Mouse (Mus musculus): ENCODE results near the gene Sh3bgr. TPM values are rescaled to one million over a fixed set of nuclear protein-coding genes. Genes with fewer than 3 reads are reported as not detected.

Sh3bgr gene
- 1 to 10 TPM; 2.0 to 2.1 TPM for total RNA-seq (2021)

DNA sequence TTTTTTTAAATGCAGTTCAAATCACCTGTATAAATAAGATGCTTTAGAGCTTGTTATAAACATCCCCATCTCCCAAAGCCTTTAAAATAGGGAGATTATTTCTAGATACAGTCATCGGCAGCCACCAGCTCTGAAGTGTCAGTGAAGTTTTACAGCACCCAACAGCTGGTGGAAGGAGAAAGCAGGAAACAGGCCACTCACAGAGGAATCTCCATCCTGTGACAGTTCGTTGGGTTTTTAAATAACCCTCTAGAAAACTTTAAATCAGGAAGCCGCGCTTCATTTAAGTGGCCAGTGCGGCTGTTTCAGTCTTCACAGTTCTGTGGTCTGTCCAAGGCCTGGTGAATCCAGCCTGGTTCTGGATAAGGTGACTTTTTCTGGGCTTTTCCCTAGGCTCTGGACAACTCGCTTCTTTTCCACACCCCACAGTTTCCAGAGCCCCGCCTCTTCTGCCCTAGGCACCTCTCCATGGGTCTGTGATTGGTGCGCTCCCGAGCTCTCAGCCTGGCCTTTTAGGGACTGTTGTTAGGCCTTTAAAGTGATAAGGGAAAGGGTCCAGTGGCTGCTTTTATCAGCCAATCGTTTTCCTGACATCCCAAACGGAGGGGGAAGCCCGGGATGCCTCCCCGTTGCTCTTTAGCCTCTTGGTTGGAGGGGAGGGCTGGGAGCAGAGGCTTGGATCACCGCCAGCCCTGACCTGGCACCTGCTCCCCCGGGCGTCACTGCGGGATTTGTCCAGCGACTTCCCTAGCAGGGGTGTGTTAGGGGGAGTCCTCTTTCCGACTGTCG lies at the start of gene Sh3bgr:
Gene Sh3bgr (plus strand): TSS at position 538 of the 789 bp plus-strand sequence.
- DNase-seq (ENCODE audit: extremely low spot score in 1 of 2, low spot score in 2 of 2) = peak in 1 of 2 experiments; percentile 69
- intact Hi-C loops (cut with DNase I) = no loop called here

DNA sequence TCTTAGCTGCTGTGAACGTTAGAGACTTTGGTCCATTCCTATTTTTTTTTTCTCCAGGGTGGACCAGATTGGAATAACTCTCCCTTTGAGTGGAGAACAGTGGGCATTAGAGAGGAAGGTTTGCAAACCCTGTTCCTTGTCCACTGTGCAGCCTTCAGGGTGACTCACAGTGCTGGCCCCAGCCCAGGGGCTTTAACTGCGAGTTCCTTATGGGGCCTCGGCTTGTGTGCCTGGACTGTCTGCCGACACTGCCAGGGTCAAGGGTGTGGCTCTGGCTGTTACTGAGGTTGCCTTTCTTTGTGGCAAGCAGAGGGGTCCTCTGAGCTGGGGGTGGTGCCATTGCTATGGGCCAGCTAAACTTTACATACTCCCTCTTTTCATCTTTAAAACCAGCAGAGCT lies 49.3 kb upstream of the Sh3bgr start:
- no peak for DNase-seq (ENCODE audit: extremely low spot score in 1 of 2, low spot score in 2 of 2)
- intact Hi-C loops (cut with DNase I) = loop anchor here (10.0 kb wide), 1 partner anchor 194 kb away; no protein-coding TSS in a partner anchor

DNA sequence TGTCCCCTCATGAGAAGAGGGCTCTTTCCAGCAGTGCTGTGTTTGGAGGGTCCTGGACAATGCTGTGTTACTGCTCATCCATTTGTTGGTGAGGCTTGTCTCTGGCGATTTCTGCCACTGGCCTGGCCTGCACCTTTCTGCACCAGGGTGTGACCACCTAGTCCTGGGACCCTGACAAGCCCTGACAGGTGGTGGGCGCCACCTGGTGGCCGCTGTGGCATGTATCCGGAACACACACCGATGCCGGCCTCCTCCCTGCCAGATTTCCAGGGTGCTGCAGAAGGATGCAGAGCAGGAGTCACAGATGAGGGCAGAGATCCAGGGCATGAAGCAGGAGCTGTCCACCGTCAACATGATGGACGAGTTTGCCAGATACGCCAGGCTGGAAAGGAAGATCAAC lies 48.7 kb upstream of the Sh3bgr start:
- intact Hi-C loops (cut with DNase I) = loop anchor here (10.0 kb wide), 1 partner anchor 193 kb away; no protein-coding TSS in a partner anchor
- DNase-seq (ENCODE audit: extremely low spot score in 1 of 2, low spot score in 2 of 2) = peak in 1 of 2 experiments; percentile 85

DNA sequence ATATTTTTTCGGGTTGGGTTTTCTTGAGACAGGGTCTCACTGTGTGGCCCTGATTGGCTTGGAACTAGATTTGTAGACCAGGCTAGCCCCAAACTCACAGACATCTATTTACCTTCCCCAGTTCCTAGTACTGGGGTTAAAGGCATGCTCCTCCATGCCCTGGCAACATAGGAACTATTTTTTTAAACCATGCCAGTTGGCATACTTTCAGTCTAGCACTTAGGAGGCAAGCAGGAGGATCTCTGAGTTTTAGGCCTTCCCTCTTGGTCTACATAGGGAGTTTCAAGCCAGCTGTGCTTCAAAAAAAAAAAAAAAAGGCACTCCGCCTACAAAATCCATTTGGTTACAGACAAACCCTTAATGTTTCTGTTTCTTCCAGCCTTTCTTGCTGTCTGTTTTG lies 45.8 kb upstream of the Sh3bgr start:
- intact Hi-C loops (cut with DNase I) = loop anchor here (10.0 kb wide), 1 partner anchor 190 kb away; no protein-coding TSS in a partner anchor
- no peak for DNase-seq (ENCODE audit: extremely low spot score in 1 of 2, low spot score in 2 of 2)

DNA sequence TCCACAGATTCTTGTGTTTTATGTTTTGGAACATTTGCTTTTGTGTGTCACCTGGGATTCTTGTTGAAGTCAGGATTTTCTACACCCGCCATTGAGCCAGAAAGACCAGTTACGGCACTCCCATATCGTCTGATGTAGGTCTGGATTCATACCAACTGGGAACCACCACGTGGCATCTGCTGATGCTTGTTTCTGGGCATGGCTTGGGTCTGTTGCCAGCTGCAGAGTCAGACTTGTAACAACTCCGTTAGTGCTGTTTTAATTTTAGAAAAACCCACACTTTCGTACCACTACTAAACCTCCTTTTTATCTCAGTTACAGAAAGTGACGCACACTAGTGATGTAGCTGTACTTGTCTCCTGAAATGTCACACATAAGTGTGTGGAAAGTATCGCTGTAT lies 44.2 kb upstream of the Sh3bgr start:
- peak; percentile 60 to 76 for DNase-seq (ENCODE audit: extremely low spot score in 1 of 2, low spot score in 2 of 2)
- intact Hi-C loops (cut with DNase I) = loop anchor here (10.0 kb wide), 1 partner anchor 189 kb away; no protein-coding TSS in a partner anchor

DNA sequence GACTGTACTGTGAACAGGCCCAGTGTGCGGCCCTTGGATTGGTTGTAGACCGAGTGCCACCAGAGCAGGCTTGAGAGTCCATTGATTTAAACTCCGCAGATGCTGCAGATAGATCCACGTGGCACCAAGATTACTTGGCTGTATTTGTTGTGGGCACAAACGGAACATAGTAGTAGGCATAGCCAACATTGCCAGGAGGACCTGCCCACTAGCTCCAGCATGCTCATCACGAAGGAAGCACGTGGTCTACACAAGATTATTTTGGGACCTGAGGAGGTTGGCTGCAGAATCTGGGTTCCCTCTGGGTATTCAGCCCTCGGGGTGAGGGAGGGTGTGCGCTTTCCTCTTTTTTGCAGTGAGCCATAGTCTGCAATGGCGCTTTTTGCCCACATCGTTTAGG lies 43.1 kb upstream of the Sh3bgr start:
- intact Hi-C loops (cut with DNase I) = loop anchor here (10.0 kb wide), 1 partner anchor 188 kb away; no protein-coding TSS in a partner anchor
- DNase-seq (ENCODE audit: extremely low spot score in 1 of 2, low spot score in 2 of 2) = peak in 1 of 2 experiments; percentile 49

DNA sequence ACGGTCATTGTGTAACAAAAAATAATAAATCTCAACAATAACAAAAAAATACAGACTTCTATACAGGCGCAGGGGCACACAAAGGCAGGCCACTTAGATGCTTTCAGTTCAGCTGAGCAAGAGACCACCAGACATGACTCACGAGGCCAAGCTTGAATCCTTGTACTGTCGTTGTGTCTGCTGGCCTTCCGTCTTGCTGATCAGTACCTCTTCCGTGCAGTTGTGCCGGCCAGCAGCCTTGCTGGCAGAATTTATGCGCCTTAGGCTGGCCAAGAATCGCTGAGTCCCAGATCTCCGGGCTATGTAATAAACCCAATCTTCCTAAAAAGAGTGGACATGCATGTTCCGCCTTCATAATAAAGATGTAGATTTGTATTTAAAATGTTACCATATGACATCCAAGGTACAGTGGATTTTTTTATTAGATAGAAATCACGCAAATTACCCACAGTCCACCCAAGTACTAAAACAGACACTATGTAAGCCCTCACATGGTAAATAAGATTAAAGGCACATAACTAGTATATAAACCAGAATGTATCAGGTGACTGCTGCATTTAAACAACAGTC lies 41.7 kb upstream of the Sh3bgr start:
- intact Hi-C loops (cut with DNase I) = loop anchor here (10.0 kb wide), 1 partner anchor 186 kb away; no protein-coding TSS in a partner anchor
- DNase-seq (ENCODE audit: extremely low spot score in 1 of 2, low spot score in 2 of 2) = no peak

DNA sequence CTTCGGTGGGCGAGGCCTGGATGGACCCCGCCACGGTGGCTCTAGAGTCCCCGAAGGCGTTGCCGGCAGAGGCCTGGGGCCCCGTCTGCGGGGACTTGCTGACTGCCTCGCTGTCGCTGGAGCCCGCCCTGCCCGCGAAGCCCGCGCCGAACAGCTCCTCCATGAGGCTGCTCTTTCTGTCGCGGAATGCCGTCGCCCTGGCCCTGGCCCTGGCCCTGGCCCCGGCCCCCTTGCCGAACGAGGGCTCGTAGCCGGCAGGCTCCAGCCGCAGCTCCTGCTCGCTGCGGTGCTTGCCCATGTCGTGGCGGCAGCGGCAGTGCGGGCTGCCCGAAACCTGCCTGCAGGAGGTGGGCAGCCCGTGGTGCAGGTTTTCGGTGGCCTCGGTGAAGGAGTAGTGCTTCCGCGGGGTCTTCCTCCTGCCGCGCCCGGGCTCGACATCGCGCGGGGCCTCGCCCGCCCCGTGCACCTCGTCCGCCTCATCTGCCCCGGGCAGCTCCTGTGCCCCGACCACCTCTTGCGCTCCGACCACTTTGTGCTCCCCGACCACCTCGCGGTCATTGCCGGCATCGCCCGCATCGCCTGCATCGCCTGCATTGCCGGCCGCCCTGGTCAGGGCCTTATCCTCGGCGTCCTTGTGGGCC lies 41.0 kb upstream of the Sh3bgr start:
- intact Hi-C loops (cut with DNase I) = loop anchor here (10.0 kb wide), 1 partner anchor 186 kb away; no protein-coding TSS in a partner anchor
- DNase-seq (ENCODE audit: extremely low spot score in 1 of 2, low spot score in 2 of 2) = peak in 1 of 2 experiments; percentile 82

DNA sequence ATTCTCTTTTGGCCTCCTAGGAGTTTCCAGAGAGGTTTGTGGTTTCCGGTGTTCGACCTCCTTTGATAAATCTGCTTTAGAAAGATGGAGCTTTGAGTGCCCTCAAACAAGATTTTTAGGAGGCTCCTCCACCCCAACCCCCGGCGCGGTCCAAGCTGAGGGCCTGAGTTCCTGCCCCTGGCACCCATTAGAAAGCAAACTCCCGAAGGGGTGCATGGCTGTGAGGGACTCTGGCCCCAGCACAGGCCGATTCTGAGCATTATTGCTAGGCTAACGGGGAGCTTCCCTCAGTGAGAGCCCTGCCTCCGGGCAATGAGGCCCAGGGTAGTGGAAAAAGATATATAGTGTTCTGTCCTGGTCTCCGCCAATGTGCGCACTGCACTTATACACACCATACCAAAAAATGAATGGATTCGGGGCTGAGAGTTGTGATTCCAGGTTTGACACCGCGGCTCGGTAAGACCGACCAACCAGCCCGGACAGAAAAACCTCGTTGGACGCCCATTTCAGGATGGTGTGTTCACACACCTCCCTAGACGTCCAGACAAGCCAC lies 40.4 kb upstream of the Sh3bgr start:
- no peak for DNase-seq (ENCODE audit: extremely low spot score in 1 of 2, low spot score in 2 of 2)
- intact Hi-C loops (cut with DNase I) = loop anchor here (10.0 kb wide), 1 partner anchor 185 kb away; no protein-coding TSS in a partner anchor

DNA sequence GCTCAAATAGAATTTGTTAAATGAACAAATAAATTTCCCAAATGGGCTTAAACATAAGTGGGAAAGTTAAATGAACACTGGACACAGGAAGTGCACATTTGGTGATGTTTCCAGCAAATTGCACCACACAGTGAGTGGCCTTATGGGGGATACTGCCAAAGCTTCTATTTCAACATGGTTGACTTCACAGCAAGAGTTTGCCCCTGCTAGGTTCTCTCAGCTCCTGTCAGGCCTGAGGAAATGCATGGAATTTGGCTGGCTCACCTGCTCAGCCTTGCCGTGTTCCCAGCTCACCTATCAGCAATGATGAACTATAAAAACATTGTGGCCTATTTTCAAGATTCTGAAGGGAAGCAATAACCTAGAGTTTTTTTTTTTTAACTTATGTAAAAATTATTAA lies 39.3 kb upstream of the Sh3bgr start:
- no peak for DNase-seq (ENCODE audit: extremely low spot score in 1 of 2, low spot score in 2 of 2)
- intact Hi-C loops (cut with DNase I) = no loop called here

DNA sequence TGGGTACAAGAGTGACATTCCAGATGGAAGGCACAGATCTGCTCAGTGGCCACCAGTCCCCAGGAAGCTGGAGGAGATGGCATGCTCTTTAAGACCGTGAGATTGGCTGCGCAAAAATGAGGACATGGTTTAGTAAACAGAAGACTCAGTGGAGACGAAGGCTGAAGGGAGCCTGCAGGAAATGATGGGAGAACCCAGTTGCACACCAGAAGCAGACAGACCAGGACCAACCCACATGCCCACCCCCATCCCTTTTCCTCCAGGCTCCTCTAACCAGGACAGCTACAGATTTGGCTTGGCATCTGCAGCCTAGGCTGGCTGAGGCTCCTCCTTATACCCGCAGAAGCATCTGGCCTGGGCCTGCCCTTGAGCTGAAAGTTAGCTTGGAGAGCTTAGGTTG lies 38.9 kb upstream of the Sh3bgr start:
- no peak for DNase-seq (ENCODE audit: extremely low spot score in 1 of 2, low spot score in 2 of 2)
- intact Hi-C loops (cut with DNase I) = no loop called here

DNA sequence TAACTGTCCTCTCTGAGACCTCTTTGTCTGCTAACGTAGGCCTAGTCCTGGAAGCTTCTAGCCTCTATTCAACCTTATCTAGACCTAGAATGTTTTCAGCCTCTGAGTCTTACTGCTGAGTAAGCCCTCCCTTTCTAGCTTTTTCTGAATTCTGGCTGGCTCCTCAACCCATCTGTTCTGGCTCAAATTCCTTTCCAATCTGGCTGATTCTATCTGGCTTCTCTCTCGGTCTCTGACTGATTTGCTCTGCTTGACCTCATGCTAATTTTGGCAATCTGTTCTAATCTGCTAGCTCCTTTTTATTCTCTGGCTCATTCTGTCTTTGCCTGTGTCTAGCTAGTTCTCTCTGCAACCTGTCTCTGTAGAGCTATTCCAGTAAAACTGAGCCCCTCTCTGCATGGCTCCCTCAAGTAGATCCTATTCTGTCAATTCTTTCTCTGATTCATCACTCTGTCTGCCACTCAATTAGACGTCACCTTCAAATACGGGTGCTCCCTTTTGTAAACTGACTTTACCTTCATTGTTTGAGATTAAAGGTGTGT lies 34.5 kb upstream of the Sh3bgr start:
- intact Hi-C loops (cut with DNase I) = no loop called here
- DNase-seq (ENCODE audit: extremely low spot score in 1 of 2, low spot score in 2 of 2) = no peak

DNA sequence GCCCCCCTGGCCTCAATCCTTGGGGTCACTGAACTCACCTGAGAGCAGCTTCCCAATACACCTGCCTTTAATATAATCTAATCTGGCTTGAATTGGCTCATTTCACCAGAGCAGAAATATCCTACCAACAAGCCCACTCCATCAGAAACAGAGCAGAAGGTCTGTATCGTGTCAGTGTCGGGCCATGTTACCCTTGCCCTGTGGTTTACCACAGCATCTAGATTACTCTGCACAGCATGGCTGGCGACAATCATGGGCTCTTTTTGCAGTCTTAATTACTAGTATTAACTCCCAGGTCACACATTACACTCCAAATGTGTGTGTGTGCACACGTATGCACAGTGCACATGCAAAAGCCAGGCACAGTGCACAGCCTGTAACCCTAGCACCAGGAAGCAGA lies 31.4 kb upstream of the Sh3bgr start:
- no peak for DNase-seq (ENCODE audit: extremely low spot score in 1 of 2, low spot score in 2 of 2)
- intact Hi-C loops (cut with DNase I) = no loop called here

DNA sequence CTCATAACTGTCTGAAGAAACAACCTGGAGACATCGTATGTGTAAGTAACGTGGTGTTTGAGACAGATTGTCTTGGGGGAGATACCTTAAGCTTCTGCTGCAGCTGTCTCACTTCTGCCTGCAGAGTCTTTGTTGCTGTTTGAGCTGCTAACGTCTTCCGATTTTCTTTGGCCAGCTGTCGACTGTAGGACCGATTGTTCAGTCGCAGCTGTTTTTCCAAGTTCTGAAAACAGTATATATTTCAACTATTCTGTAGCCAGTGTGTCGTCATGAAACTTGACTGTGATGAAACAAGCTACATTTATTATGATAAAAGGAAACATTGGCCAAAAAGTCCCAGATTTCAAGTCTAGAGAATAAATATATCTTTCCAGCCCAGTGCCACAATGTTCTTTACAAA lies 26.6 kb upstream of the Sh3bgr start:
- no peak for DNase-seq (ENCODE audit: extremely low spot score in 1 of 2, low spot score in 2 of 2)
- intact Hi-C loops (cut with DNase I) = no loop called here

DNA sequence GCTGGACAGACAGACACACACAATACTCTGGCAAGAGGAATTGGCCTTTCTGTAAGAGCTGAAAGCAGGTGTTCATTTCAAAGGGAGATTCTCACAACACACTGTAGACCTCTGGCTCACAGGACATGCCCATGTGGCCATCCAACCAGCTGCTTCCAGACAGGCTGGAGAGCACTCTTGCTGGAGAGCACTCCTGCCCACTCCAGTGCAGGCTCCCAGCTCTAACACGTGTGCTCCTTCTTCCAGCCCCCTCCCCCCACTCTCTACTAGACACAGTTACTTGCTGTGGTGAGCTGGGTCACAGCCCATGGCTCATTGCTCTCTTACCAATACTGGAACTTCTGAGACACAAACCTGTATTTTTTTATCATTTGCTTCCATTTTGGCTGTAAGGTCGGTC lies 24.9 kb upstream of the Sh3bgr start:
- intact Hi-C loops (cut with DNase I) = no loop called here
- no peak for DNase-seq (ENCODE audit: extremely low spot score in 1 of 2, low spot score in 2 of 2)

DNA sequence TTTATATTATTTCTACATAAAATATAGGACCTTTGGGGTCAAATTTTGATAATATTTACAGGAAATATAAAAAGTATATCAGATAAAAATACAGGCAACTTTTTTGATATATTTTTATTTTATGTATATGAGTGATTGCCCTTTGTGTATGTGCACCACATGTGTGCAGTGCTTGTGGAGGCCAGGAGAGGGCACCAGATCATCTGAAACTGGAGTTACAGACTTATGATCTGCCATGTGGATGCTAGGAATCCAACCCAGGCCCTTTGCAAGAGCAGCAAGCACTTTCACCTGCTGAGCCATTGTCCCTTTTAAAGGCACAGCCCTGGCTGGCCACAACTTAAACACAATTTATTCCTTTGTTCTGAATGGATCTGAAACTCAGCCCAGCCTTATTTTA lies 21.1 kb upstream of the Sh3bgr start:
- intact Hi-C loops (cut with DNase I) = no loop called here
- DNase-seq (ENCODE audit: extremely low spot score in 1 of 2, low spot score in 2 of 2) = no peak

DNA sequence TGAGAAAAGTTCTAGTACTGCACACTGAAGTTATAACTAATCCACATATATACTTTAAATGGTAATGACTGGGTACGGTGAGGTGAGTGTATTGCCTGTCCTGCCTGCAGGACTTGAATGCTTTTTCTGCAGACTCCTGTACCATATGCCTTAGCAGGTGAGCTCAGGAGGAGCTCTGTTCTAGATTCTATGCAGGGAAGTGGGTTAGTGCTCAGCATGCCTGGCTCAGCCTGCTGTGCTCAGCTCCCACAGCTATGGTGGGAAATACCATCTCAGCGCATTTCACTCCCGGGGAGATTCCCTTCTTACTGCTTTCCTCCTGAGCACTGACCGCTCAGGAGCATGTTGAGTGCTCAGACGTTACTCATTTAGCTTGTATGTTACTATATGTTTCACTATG lies 12.6 kb upstream of the Sh3bgr start:
- DNase-seq (ENCODE audit: extremely low spot score in 1 of 2, low spot score in 2 of 2) = no peak
- intact Hi-C loops (cut with DNase I) = no loop called here

DNA sequence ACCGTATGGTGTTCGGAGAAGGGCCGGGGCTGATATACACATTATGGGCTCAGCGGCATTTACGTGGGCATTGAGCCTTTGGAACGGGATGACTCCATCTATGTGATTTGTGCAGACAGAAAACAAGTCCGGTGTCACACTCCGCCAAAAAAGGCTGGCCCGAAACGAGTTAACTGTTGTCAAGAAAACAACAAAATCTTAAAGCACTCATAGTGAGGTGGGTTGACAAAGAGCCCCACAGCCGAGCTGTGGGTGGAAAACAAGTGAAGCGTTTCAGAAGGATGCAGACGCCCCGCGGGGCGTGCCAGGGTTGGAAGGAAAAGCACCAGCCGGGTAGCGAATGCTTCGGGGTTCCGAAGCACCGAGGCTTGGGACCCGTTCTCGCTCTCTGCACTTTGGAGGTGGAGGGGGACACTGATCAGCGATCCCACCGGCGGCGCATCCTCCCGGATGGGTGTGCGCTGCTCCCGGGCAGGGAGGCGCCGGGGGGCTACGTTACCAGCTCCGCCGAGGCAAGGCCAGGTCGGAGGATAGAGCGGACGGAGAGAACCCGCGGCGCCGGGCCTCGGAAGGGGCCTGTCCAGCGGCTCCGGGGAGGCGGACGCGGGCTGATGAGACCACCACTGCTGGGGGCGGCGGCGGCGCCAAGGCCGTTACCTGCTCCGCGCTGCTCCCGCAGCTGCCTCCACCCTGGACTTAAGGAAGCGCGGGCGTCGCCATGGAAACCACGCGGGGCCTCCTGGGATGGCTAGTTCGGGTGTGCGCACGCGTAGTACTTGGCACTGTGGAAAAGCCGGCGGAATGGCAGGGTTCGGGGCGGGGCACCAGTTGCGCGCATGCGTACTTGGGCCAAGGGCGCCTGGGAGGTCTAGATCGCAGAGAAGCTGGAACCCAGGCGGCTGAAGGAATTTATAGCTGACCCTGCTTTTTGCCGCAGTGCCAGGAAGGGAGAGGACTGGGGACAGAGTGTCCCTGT lies 8.4 kb upstream of the Sh3bgr start, which contains the start of gene Lca5l:
Gene Lca5l (minus strand): TSS at position 741 of the 976 bp plus-strand sequence.
- intact Hi-C loops (cut with DNase I) = no loop called here
- DNase-seq (ENCODE audit: extremely low spot score in 1 of 2, low spot score in 2 of 2) = peak; percentile 99 to 100

All from left cerebral cortex, postnatal 10 days (tissue).